Mouse (Mus musculus) liver, embryonic 11.5 days (tissue): Measurements from ENCODE around the gene Ankrd44. TPM values are rescaled to one million over a fixed set of nuclear protein-coding genes. Genes with fewer than 3 reads are reported as not detected.

Source experiments
- ATAC-seq: fragments of 200-750 bp; cut with Nextera tagmentation; replicated peaks from 2 replicates; pipeline ENCODE4 v1.8.0; 2017; ENCODE audit warnings: moderate number of reproducible peaks, mild to moderate bottlenecking, moderate TSS enrichment, moderate library complexity; ENCODE audit not compliant: low FRiP score
- DNase-seq: peaks from one replicate; pipeline ENCODE4 v3.0.0-alpha.2; 2017; ENCODE audit warnings: low spot score
- H3K27ac ChIP-seq: fragments of 300-500 bp; sonication (generic); 2 replicates; pipeline ENCODE4 v1.5.1; 2014; ENCODE audit warnings: mild to moderate bottlenecking, low read depth, low read length, control low read depth
- H3K27me3 ChIP-seq: fragments of 300-500 bp; sonication (generic); replicated peaks from 2 replicates; pipeline ENCODE4 v1.6.1; 2014; ENCODE audit warnings: low read length, mixed read lengths; ENCODE audit not compliant: control insufficient read depth, insufficient read depth
- H3K36me3 ChIP-seq: fragments of 300-500 bp; sonication (generic); 2 replicates; pipeline ENCODE4 v1.6.1; 2014; ENCODE audit warnings: mild to moderate bottlenecking, low read length, moderate library complexity, mixed read lengths; ENCODE audit not compliant: control insufficient read depth, insufficient read depth
- H3K4me1 ChIP-seq: fragments of 300-500 bp; sonication (generic); replicated peaks from 2 replicates; pipeline ENCODE4 v1.6.1; 2014; ENCODE audit warnings: low read length, mixed read lengths; ENCODE audit not compliant: control insufficient read depth, insufficient read depth
- H3K4me2 ChIP-seq: fragments of 300-500 bp; sonication (generic); 2 replicates; pipeline ENCODE4 v1.6.1; 2014; ENCODE audit warnings: mild to moderate bottlenecking, control low read depth, moderate library complexity
- H3K4me3 ChIP-seq: fragments of 300-500 bp; sonication (generic); 2 replicates; pipeline ENCODE4 v1.5.1; 2014; ENCODE audit warnings: low read depth, low read length, control low read depth
- H3K9ac ChIP-seq: fragments of 300-500 bp; sonication (generic); 2 replicates; pipeline ENCODE4 v1.6.1; 2014; ENCODE audit warnings: low read depth, low read length, control low read depth
- H3K9me3 ChIP-seq: fragments of 300-500 bp; sonication (generic); 2 replicates; pipeline ENCODE4 v1.6.1; 2016; ENCODE audit warnings: low read length, inconsistent platforms, mixed read lengths; ENCODE audit not compliant: control insufficient read depth
- WGBS: fragments of 180-500 bp; shearing (Covaris S2); extraction: QIAGEN DNeasy Blood & Tissue Kit; methylation state at CpG from one replicate; pipeline ENCODE4 v1.1.7; 2014; 5-methylcytosine and 5-hydroxymethylcytosine counted together
- polyA plus RNA-seq: library from polyadenylated mRNA; unstranded; fragments of >200 nt; fragmentation: Nextera tagmentation; extraction: Ambion mirVana; gene quantifications from 2 replicates; pipeline ENCODE4 v1.2.1, GENCODE M21; 2014

The Ankrd44 gene
- polyA plus RNA-seq, 1 experiment from 2014 or later = 11.8 TPM

DNA sequence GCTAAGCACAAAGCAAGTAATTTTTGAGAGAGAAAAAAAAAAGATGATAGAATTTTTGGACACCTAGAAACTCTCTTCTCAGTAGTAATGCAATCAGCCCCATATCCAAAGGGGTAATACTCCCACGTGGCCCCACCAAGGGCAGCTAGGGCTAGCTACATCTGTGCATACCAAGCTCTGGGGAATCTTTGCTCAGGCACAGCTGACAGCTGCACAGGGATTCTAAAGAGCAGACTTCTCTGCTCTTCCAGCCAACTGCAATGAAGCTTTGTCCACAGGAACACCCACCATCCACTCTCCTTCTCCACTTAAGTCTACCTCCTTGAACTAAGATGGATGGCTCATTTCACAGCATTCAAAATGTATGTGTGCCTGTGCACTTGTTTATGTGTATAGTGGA lies 246.6 kb downstream of the Ankrd44 start:
- no peak for DNase-seq
- Histone ChIP-seq H3K27me3 (no peaks in the 10 kb centered on the region), H3K27ac (no peak overlapping the region), H3K9ac (no peak overlapping the region), H3K4me3 (no peak overlapping the region), H3K4me1 (no peaks in the 10 kb centered on the region), H3K36me3 (no peaks in the 10 kb centered on the region), H3K4me2 (no peak overlapping the region), H3K9me3 (no peaks in the 10 kb centered on the region)
- no peak for ATAC-seq
- 72% methylated on average over 1 of the region's 1 CpGs for WGBS

DNA sequence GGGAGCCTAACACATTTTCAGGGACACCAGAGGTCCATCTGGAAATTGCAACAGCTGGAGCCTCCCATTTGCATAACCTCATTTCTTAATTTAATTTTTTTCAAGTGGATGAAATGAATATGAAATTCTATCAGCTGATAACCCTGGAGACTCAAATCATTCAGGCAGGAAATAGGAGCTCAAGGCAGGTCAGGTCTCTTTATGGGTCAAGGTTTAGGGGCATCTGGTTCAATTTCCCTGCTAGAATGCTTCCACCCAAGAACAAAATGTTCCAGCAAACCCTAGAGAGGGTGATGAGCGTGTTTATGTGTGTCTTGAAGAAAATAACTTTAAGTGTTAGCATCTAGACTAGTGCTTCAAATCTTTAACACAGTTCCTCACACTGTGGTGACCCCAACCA lies 248.2 kb downstream of the Ankrd44 start:
- no peak overlapping the region for H3K4me3 ChIP-seq
- no peaks in the 10 kb centered on the region for H3K36me3 ChIP-seq
- 83% methylated on average over 1 of the region's 1 CpGs for WGBS
- H3K27me3 ChIP-seq = no peaks in the 10 kb centered on the region
- DNase-seq = no peak
- H3K9me3 ChIP-seq = no peaks in the 10 kb centered on the region
- no peak overlapping the region for H3K4me2 ChIP-seq
- H3K9ac ChIP-seq = no peak overlapping the region
- no peak for ATAC-seq
- H3K4me1 ChIP-seq = no peaks in the 10 kb centered on the region
- no peak overlapping the region for H3K27ac ChIP-seq

DNA sequence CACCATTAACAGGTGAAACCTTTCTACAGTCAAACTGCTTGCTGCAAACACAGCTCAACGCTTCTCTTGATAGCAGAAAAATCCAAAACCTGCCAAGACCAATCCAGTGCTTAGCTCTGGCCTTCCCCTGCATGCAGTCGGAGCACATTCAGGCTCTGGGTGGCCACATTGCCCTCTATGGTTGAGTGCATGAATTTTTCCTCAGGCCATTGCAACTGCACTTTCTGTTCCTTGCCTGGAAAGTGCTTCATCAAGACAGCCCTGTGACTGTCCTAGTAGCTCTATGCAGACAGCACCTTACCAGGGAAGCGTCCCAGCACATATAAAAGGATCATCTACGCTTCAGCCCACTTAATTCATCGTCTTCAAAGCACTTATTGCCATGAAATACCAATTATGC lies 250.7 kb downstream of the Ankrd44 start:
- Histone ChIP-seq H3K9ac (no peak overlapping the region), H3K4me2 (no peak overlapping the region), H3K36me3 (no peaks in the 10 kb centered on the region), H3K4me3 (no peak overlapping the region), H3K27me3 (no peaks in the 10 kb centered on the region), H3K27ac (no peak overlapping the region), H3K4me1 (no peaks in the 10 kb centered on the region), H3K9me3 (no peaks in the 10 kb centered on the region)
- ATAC-seq (no peak), DNase-seq (no peak)
- 81% methylated on average over 5 of the region's 5 CpGs for WGBS

DNA sequence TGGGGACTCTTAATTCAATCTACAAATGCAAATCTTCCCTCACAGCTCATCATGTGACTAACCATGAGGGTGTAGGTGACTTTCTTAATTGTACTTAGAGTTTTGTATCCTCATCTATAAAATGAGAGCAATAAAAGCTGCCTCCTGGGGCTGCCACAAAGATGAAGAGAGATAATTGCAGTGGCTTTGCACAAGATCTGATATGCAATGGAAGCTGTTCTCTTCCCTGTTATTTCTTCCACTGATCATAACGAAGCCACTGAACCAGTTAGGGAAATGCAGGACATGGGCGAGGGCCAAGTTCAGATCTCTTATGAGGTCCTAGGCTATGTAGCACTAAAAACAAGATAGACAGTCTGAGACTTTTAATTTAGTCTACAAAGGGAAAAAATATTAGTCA lies 258.2 kb downstream of the Ankrd44 start:
- ATAC-seq (no peak), DNase-seq (no peak)
- Histone ChIP-seq H3K9me3 (no peaks in the 10 kb centered on the region), H3K36me3 (no peaks in the 10 kb centered on the region), H3K9ac (no peak overlapping the region), H3K4me1 (no peaks in the 10 kb centered on the region), H3K4me3 (no peak overlapping the region), H3K27ac (no peak overlapping the region), H3K4me2 (no peak overlapping the region), H3K27me3 (no peaks in the 10 kb centered on the region)
- WGBS = 77% methylated on average over 2 of the region's 2 CpGs

DNA sequence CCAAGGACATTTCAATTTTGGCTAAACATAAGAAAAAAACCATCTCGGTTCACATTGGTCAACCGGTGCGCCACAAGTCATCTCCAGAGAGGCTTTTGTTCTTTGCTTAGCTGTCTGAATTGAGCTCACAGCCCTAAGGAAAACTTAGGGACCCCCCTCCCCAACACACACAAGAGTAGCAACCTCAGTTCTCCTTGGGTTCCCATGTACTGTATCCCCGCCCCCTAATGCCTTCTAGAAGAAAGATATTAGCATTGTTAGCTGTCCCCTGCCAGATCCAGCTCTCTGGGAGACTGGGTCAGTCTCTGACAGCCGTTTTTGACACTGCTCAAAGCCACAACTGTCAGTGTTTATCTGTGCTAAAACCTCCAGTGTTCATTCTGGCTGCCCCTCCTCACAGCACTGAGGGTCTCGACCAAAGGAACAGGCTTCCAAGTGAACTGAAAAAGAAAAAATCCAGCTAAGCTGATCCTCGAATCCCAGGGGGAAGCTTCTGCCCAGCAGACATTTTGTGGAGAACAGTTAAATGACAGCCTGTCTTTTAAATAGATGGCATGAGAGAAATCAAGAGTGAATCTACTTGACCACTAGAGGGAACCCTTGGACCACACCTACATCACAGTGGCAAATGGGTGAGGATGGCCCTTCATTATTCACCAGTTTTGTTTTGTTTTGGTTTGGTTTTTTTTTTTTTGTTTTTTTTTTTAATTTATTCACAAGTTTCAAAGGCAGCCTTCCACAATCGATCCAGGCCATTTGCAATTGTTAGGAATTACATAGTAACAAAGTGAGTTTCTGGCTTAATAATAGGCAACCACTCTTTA lies 260.4 kb downstream of the Ankrd44 start:
- H3K4me1 ChIP-seq = no peaks in the 10 kb centered on the region
- ATAC-seq (no peak), DNase-seq (no peak)
- WGBS = 58% methylated on average over 8 of the region's 8 CpGs
- no peaks in the 10 kb centered on the region for H3K36me3 ChIP-seq
- H3K27me3 ChIP-seq = no peaks in the 10 kb centered on the region
- no peak overlapping the region for H3K27ac ChIP-seq
- no peaks in the 10 kb centered on the region for H3K9me3 ChIP-seq
- H3K4me2 ChIP-seq = no peak overlapping the region
- no peak overlapping the region for H3K4me3 ChIP-seq
- H3K9ac ChIP-seq = no peak overlapping the region

DNA sequence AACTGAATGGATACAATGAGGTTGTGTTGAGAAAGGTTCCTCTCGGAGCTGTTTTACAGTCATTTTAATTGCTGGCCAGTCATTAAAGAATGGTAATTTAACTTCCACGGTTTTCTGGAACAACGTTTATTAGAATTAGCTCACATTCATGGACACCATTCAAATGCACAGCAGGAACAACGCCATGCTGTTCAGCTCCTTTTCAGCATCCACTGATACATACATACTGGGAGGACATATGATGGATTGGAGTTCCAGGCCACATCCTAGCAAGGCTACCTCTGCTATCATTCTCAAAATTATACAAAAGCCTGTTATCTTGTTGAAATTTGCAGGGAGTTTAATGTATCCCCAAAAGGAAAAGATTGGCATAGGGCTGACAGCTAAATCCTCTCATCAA lies 261.1 kb downstream of the Ankrd44 start:
- no peaks in the 10 kb centered on the region for H3K9me3 ChIP-seq
- no peaks in the 10 kb centered on the region for H3K4me1 ChIP-seq
- DNase-seq (no peak), ATAC-seq (no peak)
- no peak overlapping the region for H3K4me3 ChIP-seq
- H3K36me3 ChIP-seq = no peaks in the 10 kb centered on the region
- H3K4me2 ChIP-seq = no peak overlapping the region
- no peak overlapping the region for H3K9ac ChIP-seq
- H3K27ac ChIP-seq = no peak overlapping the region
- no peaks in the 10 kb centered on the region for H3K27me3 ChIP-seq
- WGBS = 79% methylated on average over 4 of the region's 4 CpGs

DNA sequence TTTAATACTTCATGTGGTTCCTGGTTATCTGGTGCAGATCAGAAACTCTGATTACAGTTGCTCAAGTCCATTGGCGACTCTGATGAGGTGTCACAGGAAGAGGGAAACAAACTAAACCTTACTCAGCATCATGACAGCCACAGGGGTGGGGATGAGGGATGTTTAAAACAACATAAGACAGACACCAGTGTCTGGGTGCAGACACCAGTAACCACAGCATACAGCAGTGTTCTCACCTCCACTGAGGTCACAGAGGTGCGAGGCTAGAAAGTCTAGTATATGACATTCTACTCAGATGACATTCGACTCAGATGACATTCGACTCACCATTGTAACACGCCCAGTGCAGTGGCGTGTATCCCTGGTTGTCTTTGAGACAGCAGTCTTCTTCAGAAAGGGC lies 265.5 kb downstream of the Ankrd44 start:
- no peak overlapping the region for H3K4me2 ChIP-seq
- no peak overlapping the region for H3K9ac ChIP-seq
- DNase-seq (no peak), ATAC-seq (no peak)
- H3K27ac ChIP-seq = no peak overlapping the region
- WGBS = 83% methylated on average over 6 of the region's 6 CpGs
- H3K9me3 ChIP-seq = no peaks in the 10 kb centered on the region
- no peaks in the 10 kb centered on the region for H3K27me3 ChIP-seq
- no peak overlapping the region for H3K4me3 ChIP-seq
- no peaks in the 10 kb centered on the region for H3K4me1 ChIP-seq
- H3K36me3 ChIP-seq = no peaks in the 10 kb centered on the region

DNA sequence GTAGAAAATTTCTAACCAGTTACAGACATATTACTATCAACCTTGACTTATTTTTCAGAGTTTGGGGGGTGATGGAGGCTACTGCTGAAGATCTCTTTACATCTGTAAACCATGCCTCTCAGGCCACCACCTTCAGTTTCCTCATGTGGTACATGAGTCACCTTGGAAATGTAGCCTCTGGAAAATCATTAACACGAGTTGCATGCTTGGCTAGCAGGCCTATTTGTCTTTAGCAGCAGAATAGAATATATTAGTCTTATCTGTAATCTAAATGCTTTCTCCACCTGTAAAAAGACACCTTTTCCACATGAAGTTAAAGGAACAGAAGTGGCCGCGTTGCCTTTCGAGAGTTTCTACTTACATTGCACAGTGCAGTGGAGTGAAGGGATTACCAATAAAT lies 267.6 kb downstream of the Ankrd44 start:
- Histone ChIP-seq H3K4me2 (no peak overlapping the region), H3K27ac (no peak overlapping the region), H3K36me3 (no peaks in the 10 kb centered on the region), H3K4me1 (no peaks in the 10 kb centered on the region), H3K27me3 (no peaks in the 10 kb centered on the region), H3K9me3 (no peaks in the 10 kb centered on the region), H3K9ac (no peak overlapping the region), H3K4me3 (no peak overlapping the region)
- DNase-seq (no peak), ATAC-seq (no peak)
- WGBS = 89% methylated on average over 4 of the region's 4 CpGs

DNA sequence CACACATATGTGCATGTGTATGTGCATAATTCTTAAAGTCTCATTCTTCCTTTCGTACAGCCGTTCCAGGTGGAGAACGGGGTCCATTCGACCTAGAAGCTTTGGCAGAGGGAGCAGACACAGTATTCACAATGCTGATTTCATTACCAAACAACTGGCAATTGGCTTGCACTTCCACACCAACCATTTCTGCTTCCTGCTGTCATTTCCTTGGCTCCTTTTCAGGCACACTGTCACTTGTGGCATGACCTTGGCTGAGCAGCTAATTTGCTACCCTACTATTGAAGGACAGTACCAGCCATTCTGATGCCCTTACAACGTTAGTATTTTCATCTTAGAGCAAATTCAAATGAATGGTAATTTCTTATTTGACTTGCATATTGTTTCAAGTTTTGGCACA lies 277.9 kb downstream of the Ankrd44 start:
- no peaks in the 10 kb centered on the region for H3K27me3 ChIP-seq
- H3K4me3 ChIP-seq = no peak overlapping the region
- H3K4me2 ChIP-seq = no peak overlapping the region
- H3K9ac ChIP-seq = no peak overlapping the region
- H3K9me3 ChIP-seq = no peaks in the 10 kb centered on the region
- H3K4me1 ChIP-seq = no peaks in the 10 kb centered on the region
- H3K36me3 ChIP-seq = no peaks in the 10 kb centered on the region
- 83% methylated on average over 5 of the region's 5 CpGs for WGBS
- no peak for DNase-seq
- ATAC-seq = no peak
- no peak overlapping the region for H3K27ac ChIP-seq
